8 mouse cellular contexts compared by ENCODE assay signal in the genomic region with DNA sequence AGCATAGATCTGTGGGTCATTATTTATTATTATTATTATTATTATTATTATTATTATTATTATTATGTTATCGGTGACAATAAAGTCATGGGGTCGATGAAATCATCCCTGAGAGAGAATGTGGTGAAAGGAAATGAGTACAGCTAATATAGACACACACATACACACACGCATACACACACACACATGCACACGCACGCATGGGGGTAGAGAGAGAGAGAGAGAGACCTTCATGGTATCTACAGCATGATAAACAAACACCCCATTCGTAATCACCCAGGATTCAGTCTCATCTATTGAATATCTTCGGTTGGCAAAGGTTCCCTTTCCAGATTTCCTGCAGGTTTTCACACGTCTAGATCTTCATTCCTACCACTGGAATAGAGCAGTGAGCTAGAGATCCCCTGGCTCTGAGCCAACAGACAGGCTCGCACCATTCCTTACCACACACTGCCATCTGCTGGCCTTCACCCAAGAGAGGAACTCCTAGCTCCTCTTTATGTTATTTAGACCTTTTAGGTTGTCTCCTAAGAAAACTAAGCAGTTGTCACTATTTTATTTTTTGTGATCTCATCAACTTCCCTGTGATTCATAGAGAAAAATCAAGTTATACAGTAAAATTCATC.
A peak's percentile ranks its signal among the peaks of the same experiment; 100 is the strongest.
DNase-seq lines count a peak whose midpoint lies in the region; ATAC-seq and TF ChIP-seq lines count a peak whose summit lies in the region.

No protein-coding gene starts in this region.

- H3K4me1 ChIP-seq in ES-E14 (ENCODE audit: control insufficient read depth in 2 of 2, insufficient read depth in 2 of 2, low read length in 2 of 2, poor library complexity in 1 of 2), result no peaks in the 10 kb centered on the region
- H3K4me1 ChIP-seq in forebrain, embryonic 16.5 days (replicated peaks; ENCODE audit: control insufficient read depth, insufficient read depth, low read length), result no peaks in the 10 kb centered on the region
- H3K4me1 ChIP-seq in lung, embryonic 15.5 days, result peaks cover 2% of the 10 kb centered on the region; the same call in 1 of the 2 replicates

- ATAC-seq in forebrain, embryonic 16.5 days, result peak; percentile 92
- ATAC-seq in hematopoietic stem cell, adult 5-6 weeks (replicated peaks in 1 of 2; ENCODE audit: insufficient read depth in 1 of 2, low FRiP score in 2 of 2, low TSS enrichment in 1 of 2, low read depth in 1 of 2, poor library complexity in 2 of 2, severe bottlenecking in 2 of 2), result peak; percentile 72 to 80; a peak in 3 of 4 replicates
- ATAC-seq in lung, embryonic 15.5 days (ENCODE audit: borderline replicate concordance, extremely low read depth, low FRiP score, low TSS enrichment), result peak; percentile 73; the same call in 1 of the 2 replicates

- no peak overlapping the region for H3K9ac ChIP-seq in ES-E14 (ENCODE audit: insufficient read depth, low read depth, low read length, poor library complexity, severe bottlenecking)
- H3K9ac ChIP-seq in forebrain, embryonic 16.5 days (replicated peaks; ENCODE audit: low read depth, low read length), result no peak overlapping the region
- H3K9ac ChIP-seq in lung, embryonic 15.5 days, result no peak overlapping the region

- H3K4me2 ChIP-seq in forebrain, embryonic 16.5 days (ENCODE audit: low read length), result no peak overlapping the region
- H3K4me2 ChIP-seq in lung, embryonic 15.5 days, result no peak overlapping the region

- WGBS in forebrain, embryonic 16.5 days, result 45% methylated on average over 9 of the region's 9 CpGs
- WGBS in lung, embryonic 15.5 days, result 23% methylated on average over 9 of the region's 9 CpGs

- in situ Hi-C loops in ES-E14 (cut with MboI; ENCODE audit: low sequenced_read_pairs in 2 of 2, unreplicated experiment in 2 of 2), result no loop called here

- no peaks in the 10 kb centered on the region for H3K36me3 ChIP-seq in ES-E14 (ENCODE audit: control insufficient read depth, insufficient read depth, low read length, poor library complexity, severe bottlenecking)
- no peaks in the 10 kb centered on the region for H3K36me3 ChIP-seq in forebrain, embryonic 16.5 days (ENCODE audit: control insufficient read depth, insufficient read depth)
- no peaks in the 10 kb centered on the region for H3K36me3 ChIP-seq in lung, embryonic 15.5 days

- H3K27ac ChIP-seq in ES-E14 (ENCODE audit: insufficient read depth, low read depth, low read length, poor library complexity, severe bottlenecking), result no peak overlapping the region
- no peak overlapping the region for H3K27ac ChIP-seq in forebrain, embryonic 16.5 days (ENCODE audit: low read length)
- H3K27ac ChIP-seq in lung, embryonic 15.5 days, result no peak overlapping the region

- H3K27me3 ChIP-seq in forebrain, embryonic 16.5 days (replicated peaks; ENCODE audit: control insufficient read depth, insufficient read depth, low read length), result no peaks in the 10 kb centered on the region
- H3K27me3 ChIP-seq in lung, embryonic 15.5 days, result no peaks in the 10 kb centered on the region

- no peaks in the 10 kb centered on the region for H3K9me3 ChIP-seq in ES-E14 (ENCODE audit: control insufficient read depth, insufficient read depth, low read depth, low read length)
- H3K9me3 ChIP-seq in forebrain, embryonic 16.5 days (ENCODE audit: control insufficient read depth, low read length), result no peaks in the 10 kb centered on the region
- H3K9me3 ChIP-seq in lung, embryonic 15.5 days, result no peaks in the 10 kb centered on the region

- DNase-seq in ES-E14 (ENCODE audit: low read depth, low spot score), result peak; percentile 67
- DNase-seq in cerebellum, adult 11-12 months, result peak; percentile 10
- DNase-seq in layer of hippocampus, adult 18-20 months (ENCODE audit: low spot score in 2 of 2), result peak; percentile 80 to 96
- DNase-seq in retina, adult 2 months (ENCODE audit: low read depth, low spot score), result peak; percentile 57
- peak; percentile 68 to 74 for DNase-seq in urinary bladder, adult 18-20 months (ENCODE audit: low spot score in 2 of 2)

- H3K4me3 ChIP-seq in ES-E14 (ENCODE audit: insufficient read depth in 1 of 2, low read depth in 1 of 2, low read length in 2 of 2, poor library complexity in 1 of 2, severe bottlenecking in 1 of 2), result no peak overlapping the region
- H3K4me3 ChIP-seq in forebrain, embryonic 16.5 days (replicated peaks; ENCODE audit: low read length), result no peak overlapping the region
- no peak overlapping the region for H3K4me3 ChIP-seq in lung, embryonic 15.5 days

TF ChIP-seq in ES-E14, 5 proteins besides CTCF, POLR2A, EP300 and RAD21:
- peak; percentile 56; the same call in 1 of the 2 replicates for TF ChIP-seq ZC3H11A (IDR thresholded peaks at IDR 0.05; ENCODE audit: borderline replicate concordance, low read depth, low read length)
- TF ChIP-seq ZNF384 (IDR thresholded peaks at IDR 0.05; ENCODE audit: low read depth, low read length), result no peak

Comparison
In these comparisons a context has a peak if more than half of its experiments do, and no peak if none do; other contexts are left out.
1. DNase-seq: peak in every context shown above with its lines; median percentile 88 in layer of hippocampus, adult 18-20 months; 71 in urinary bladder, adult 18-20 months; 67 in ES-E14; 57 in retina, adult 2 months; 10 in cerebellum, adult 11-12 months.